Mouse (Mus musculus) heart, postnatal 0 days (tissue): ENCODE data around the gene Efcab3. TPM values are rescaled to one million over a fixed set of nuclear protein-coding genes. Genes with fewer than 3 reads are reported as not detected.
"Not testable (repeated sequence)": the region's sequence is repeated elsewhere in the genome, so short reads cannot be mapped to it uniquely, and the experiment has no call there.

Experiments used
- ATAC-seq: fragments of 200-750 bp; cut with Nextera tagmentation; 2 replicates; pipeline ENCODE4 v1.8.0; 2017; ENCODE audit warnings: low read depth, moderate number of reproducible peaks, moderate library complexity; ENCODE audit not compliant: insufficient read depth
- DNase-seq: peaks from one replicate; pipeline ENCODE4 v3.0.0-alpha.2; 2016; ENCODE audit warnings: low spot score
- H3K27ac ChIP-seq: fragments of 300-500 bp; sonication (generic); 2 replicates; pipeline ENCODE4 v1.5.1; 2014; ENCODE audit warnings: low read depth, mild to moderate bottlenecking
- H3K27me3 ChIP-seq: fragments of 300-500 bp; sonication (generic); 2 replicates; pipeline ENCODE4 v1.6.1; 2014; ENCODE audit warnings: low read length, mixed read lengths; ENCODE audit not compliant: control insufficient read depth, insufficient read depth
- H3K36me3 ChIP-seq: fragments of 300-500 bp; sonication (generic); replicated peaks from 2 replicates; pipeline ENCODE4 v1.6.1; 2014; ENCODE audit warnings: low read length, mixed read lengths; ENCODE audit not compliant: control insufficient read depth, insufficient read depth
- H3K4me1 ChIP-seq: fragments of 300-500 bp; sonication (generic); 2 replicates; pipeline ENCODE4 v1.6.1; 2014; ENCODE audit warnings: antibody characterized with exemption; ENCODE audit not compliant: control insufficient read depth, insufficient read depth
- H3K4me2 ChIP-seq: fragments of 300-500 bp; sonication (generic); 2 replicates; pipeline ENCODE4 v1.6.1; 2014; ENCODE audit warnings: low read depth, mild to moderate bottlenecking, low read length, moderate library complexity
- H3K4me3 ChIP-seq: fragments of 300-500 bp; sonication (generic); 2 replicates; pipeline ENCODE4 v1.5.1; 2014; ENCODE audit warnings: low read depth, low read length
- H3K9ac ChIP-seq: fragments of 300-500 bp; sonication (generic); replicated peaks from 2 replicates; pipeline ENCODE4 v1.6.1; 2014; ENCODE audit warnings: low read depth, low read length, mixed read lengths
- H3K9me3 ChIP-seq: fragments of 300-500 bp; sonication (generic); replicated peaks from 2 replicates; pipeline ENCODE4 v1.6.1; 2016; ENCODE audit warnings: low read length; ENCODE audit not compliant: control insufficient read depth
- CTCF ChIP-seq: IDR thresholded peaks from 2 replicates; pipeline ENCODE4 v1.5.1; 2016; ENCODE audit warnings: antibody characterized with exemption, control low read depth, low read depth
- EP300 ChIP-seq: IDR thresholded peaks from 2 replicates; pipeline ENCODE4 v1.6.1; 2016; ENCODE audit warnings: antibody characterized with exemption, low read depth
- WGBS: fragments of 180-500 bp; shearing (Covaris S2); extraction: QIAGEN DNeasy Blood & Tissue Kit; methylation state at CpG from one replicate; pipeline ENCODE4 v1.1.7; 2014; 5-methylcytosine and 5-hydroxymethylcytosine counted together
- polyA plus RNA-seq: library from polyadenylated mRNA; unstranded; fragments of >200 nt; fragmentation: Nextera tagmentation; extraction: Ambion mirVana; gene quantifications from 2 replicates; pipeline ENCODE4 v1.2.1, GENCODE M21; 2015
- total RNA-seq: library from RNA; depleted of rRNA; stranded (reverse); fragments of >200 nt; gene quantifications from 2 replicates; pipeline ENCODE4 v1.2.3, GENCODE M21; 2014; ENCODE audit warnings: low replicate concordance

Gene Efcab3
- total and polyA plus RNA-seq, 2 experiments from 2014 or later = not detected

DNA sequence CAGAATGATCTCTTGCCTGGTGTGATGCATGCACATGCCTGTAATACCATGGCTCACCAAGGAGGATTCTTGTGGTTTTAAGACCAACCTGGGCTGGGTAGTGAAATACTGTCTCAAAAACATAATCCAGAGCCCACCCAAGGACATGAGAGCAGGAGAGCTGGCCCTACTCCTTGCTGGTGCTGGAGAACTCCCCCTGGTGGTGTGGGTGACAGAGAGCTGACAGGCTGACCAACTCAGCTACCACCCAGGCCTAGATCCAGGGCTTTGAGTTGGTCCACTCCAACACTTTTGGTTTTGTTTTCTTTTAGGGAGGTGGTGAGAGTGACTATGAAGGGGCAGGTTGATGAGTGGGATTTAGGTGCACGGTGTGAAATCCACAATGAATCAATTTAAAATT lies 28.3 kb upstream of the Efcab3 start:
- DNase-seq = no peak
- Histone ChIP-seq H3K9ac (no peak overlapping the region), H3K36me3 (no peaks in the 10 kb centered on the region), H3K4me2 (no peak overlapping the region), H3K27ac (no peak overlapping the region), H3K9me3 (no peaks in the 10 kb centered on the region), H3K4me3 (no peak overlapping the region), H3K27me3 (no peaks in the 10 kb centered on the region), H3K4me1 (no peaks in the 10 kb centered on the region)
- no peak for TF ChIP-seq CTCF
- no peak for TF ChIP-seq EP300
- 84% methylated on average over 1 of the region's 1 CpGs for WGBS
- ATAC-seq = no peak

- H3K9ac ChIP-seq, H3K27ac ChIP-seq, H3K4me3 ChIP-seq, H3K4me2 ChIP-seq, DNase-seq, ATAC-seq, H3K4me1 ChIP-seq, H3K9me3 ChIP-seq, H3K36me3 ChIP-seq, H3K27me3 ChIP-seq: not testable (repeated sequence)
- WGBS = 67% methylated on average over 22 of the region's 22 CpGs
Measured at GRCm38 (mm10) chr11:105112448-105112847, 49.1 kb downstream of the Efcab3 start.

- no peaks in the 10 kb centered on the region for H3K4me1 ChIP-seq
- no peaks in the 10 kb centered on the region for H3K9me3 ChIP-seq
- H3K4me2 ChIP-seq = no peak overlapping the region
- H3K27me3 ChIP-seq = no peaks in the 10 kb centered on the region
- no peak overlapping the region for H3K9ac ChIP-seq
- no peak overlapping the region for H3K4me3 ChIP-seq
- no peak overlapping the region for H3K27ac ChIP-seq
- H3K36me3 ChIP-seq = no peaks in the 10 kb centered on the region
- TF ChIP-seq CTCF (no peak), EP300 (no peak)
- no peak for ATAC-seq
- WGBS = 79% methylated on average over 7 of the region's 7 CpGs
- DNase-seq = no peak
Measured at GRCm38 (mm10) chr11:105117814-105118213, 54.4 kb downstream of the Efcab3 start.

DNA sequence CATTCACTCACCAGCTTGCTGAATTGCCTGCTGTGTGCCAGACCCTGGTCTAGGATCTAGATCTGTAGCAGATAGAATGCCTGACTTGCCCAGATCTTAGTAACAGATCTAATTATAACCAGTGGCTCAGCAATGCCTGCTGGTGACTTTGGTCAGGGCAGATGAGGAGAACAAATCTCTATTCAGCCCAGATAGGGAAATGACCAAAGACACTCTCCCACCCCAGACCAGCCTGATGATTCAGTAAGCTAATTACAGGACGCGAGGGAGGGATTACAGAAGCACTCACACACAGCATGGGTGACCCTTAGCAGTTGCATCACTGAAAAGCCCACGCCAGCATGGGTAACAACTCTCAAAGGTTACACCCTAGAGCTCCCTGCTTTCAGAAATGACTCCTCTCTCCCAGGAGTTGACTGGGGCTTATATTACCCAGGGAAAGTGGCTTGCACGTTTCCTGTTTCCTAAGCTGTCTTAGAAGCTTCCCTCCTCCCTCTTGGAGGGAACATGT lies 57.2 kb downstream of the Efcab3 start:
- no peak for TF ChIP-seq EP300
- TF ChIP-seq CTCF = no peak
- no peak for ATAC-seq
- H3K27me3 ChIP-seq = no peaks in the 10 kb centered on the region
- no peaks in the 10 kb centered on the region for H3K9me3 ChIP-seq
- 15% methylated on average over 4 of the region's 4 CpGs for WGBS
- no peak overlapping the region for H3K4me3 ChIP-seq
- H3K27ac ChIP-seq = no peak overlapping the region
- no peak overlapping the region for H3K9ac ChIP-seq
- H3K4me2 ChIP-seq = no peak overlapping the region
- no peak for DNase-seq
- H3K36me3 ChIP-seq = no peaks in the 10 kb centered on the region
- H3K4me1 ChIP-seq = no peaks in the 10 kb centered on the region

GRCm38 (mm10) chr11:105121792-105122191 lies 58.4 kb downstream of the Efcab3 start:
- ATAC-seq, H3K27me3 ChIP-seq, H3K36me3 ChIP-seq, H3K4me1 ChIP-seq, H3K9me3 ChIP-seq, H3K9ac ChIP-seq, H3K4me2 ChIP-seq, H3K4me3 ChIP-seq, H3K27ac ChIP-seq, DNase-seq: not testable (repeated sequence)
- 68% methylated on average over 5 of the region's 5 CpGs for WGBS

- Histone ChIP-seq H3K36me3 (0 out of 2 replicates have a peak, but pooled peaks cover 7% of the 10 kb centered on the region), H3K4me3 (no peak overlapping the region), H3K9ac (no peak overlapping the region), H3K27me3 (no peaks in the 10 kb centered on the region), H3K4me1 (peaks cover 11% of the 10 kb centered on the region), H3K9me3 (no peaks in the 10 kb centered on the region), H3K4me2 (no peak overlapping the region), H3K27ac (no peak overlapping the region)
- 10% methylated on average over 9 of the region's 9 CpGs for WGBS
- DNase-seq (peak; percentile 64), ATAC-seq (no peak)
- no peak for TF ChIP-seq EP300
- peak; percentile 64 for TF ChIP-seq CTCF
Measured at GRCm38 (mm10) chr11:105123986-105124385, 60.6 kb downstream of the Efcab3 start.
